Mouse (Mus musculus) stomach, postnatal 0 days (tissue): Measurements from ENCODE around the gene Atp2b1. TPM values are rescaled to one million over a fixed set of nuclear protein-coding genes. Genes with fewer than 3 reads are reported as not detected.

Source experiments
- ATAC-seq: fragments of 200-750 bp; cut with Nextera tagmentation; 2 replicates; pipeline ENCODE4 v1.8.0; 2017; ENCODE audit not compliant: low FRiP score, low TSS enrichment
- DNase-seq: peaks from one replicate; pipeline ENCODE4 v3.0.0-alpha.2; 2016; ENCODE audit warnings: low spot score
- H3K27ac ChIP-seq: fragments of 300-500 bp; sonication (generic); replicated peaks from 2 replicates; pipeline ENCODE4 v1.5.1; 2014; ENCODE audit warnings: mild to moderate bottlenecking, control low read depth
- H3K27me3 ChIP-seq: fragments of 300-500 bp; sonication (generic); 2 replicates; pipeline ENCODE4 v1.6.1; 2014; ENCODE audit warnings: low read length; ENCODE audit not compliant: control insufficient read depth, insufficient read depth
- H3K36me3 ChIP-seq: fragments of 300-500 bp; sonication (generic); 2 replicates; pipeline ENCODE4 v1.6.1; 2014; ENCODE audit warnings: low read length, mixed read lengths; ENCODE audit not compliant: control insufficient read depth, insufficient read depth
- H3K4me1 ChIP-seq: fragments of 300-500 bp; sonication (generic); replicated peaks from 2 replicates; pipeline ENCODE4 v1.6.1; 2014; ENCODE audit warnings: antibody characterized with exemption; ENCODE audit not compliant: control insufficient read depth, insufficient read depth
- H3K4me2 ChIP-seq: fragments of 300-500 bp; sonication (generic); replicated peaks from 2 replicates; pipeline ENCODE4 v1.6.1; 2014; ENCODE audit warnings: low read depth, mild to moderate bottlenecking, control low read depth, moderate library complexity
- H3K4me3 ChIP-seq: fragments of 300-500 bp; sonication (generic); 2 replicates; pipeline ENCODE4 v1.5.1; 2014; ENCODE audit warnings: low read depth, low read length, control low read depth
- H3K9ac ChIP-seq: fragments of 300-500 bp; sonication (generic); 2 replicates; pipeline ENCODE4 v1.6.1; 2014; ENCODE audit warnings: mild to moderate bottlenecking, low read length, control low read depth, mixed read lengths
- H3K9me3 ChIP-seq: fragments of 300-500 bp; sonication (generic); 2 replicates; pipeline ENCODE4 v1.6.1; 2016; ENCODE audit warnings: low read length; ENCODE audit not compliant: control insufficient read depth
- CTCF ChIP-seq: IDR thresholded peaks from 2 replicates; pipeline ENCODE4 v1.5.1; 2016; ENCODE audit warnings: antibody characterized with exemption, low read depth, mild to moderate bottlenecking, moderate library complexity
- EP300 ChIP-seq: optimal IDR thresholded peaks from 2 replicates; pipeline ENCODE3; 2016; ENCODE audit warnings: antibody characterized with exemption
- WGBS: fragments of 180-500 bp; shearing (Covaris S2); extraction: QIAGEN DNeasy Blood & Tissue Kit; methylation state at CpG from one replicate; pipeline ENCODE4 v1.1.7; 2014; 5-methylcytosine and 5-hydroxymethylcytosine counted together
- polyA plus RNA-seq: library from polyadenylated mRNA; unstranded; fragments of >200 nt; fragmentation: Nextera tagmentation; extraction: Ambion mirVana; gene quantifications from 2 replicates; pipeline ENCODE4 v1.2.1, GENCODE M21; 2015

The Atp2b1 gene
- polyA plus RNA-seq, 1 experiment from 2014 or later: 99.6 TPM

DNA sequence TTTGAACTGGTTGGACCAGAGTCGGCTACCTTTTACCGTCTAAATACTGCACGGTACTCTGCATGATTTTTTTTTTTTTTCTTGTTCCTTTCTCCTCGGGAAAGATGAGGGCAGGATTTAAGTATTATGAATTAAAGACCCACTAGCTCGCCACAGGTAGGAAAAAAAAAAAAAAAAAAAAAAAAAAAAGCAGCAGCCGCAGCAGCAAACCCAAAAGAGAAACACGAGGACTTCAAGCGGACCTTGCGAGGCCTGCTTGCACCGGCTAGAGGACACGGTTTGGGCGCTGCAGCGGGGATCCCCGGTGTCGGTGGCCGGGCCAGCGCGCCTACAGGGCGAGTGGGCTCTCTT is 621 bp upstream of the Atp2b1 start:
- TF ChIP-seq CTCF: no peak
- no peak for TF ChIP-seq EP300
- WGBS: under 1% methylated on average over 19 of the region's 19 CpGs
- H3K9me3 ChIP-seq: no peaks in the 10 kb centered on the region
- ATAC-seq (no peak), DNase-seq (no peak)
- H3K27ac ChIP-seq: peak overlapping the region; percentile 99
- H3K4me1 ChIP-seq: no peaks in the 10 kb centered on the region
- peak overlapping the region; percentile 91 for H3K9ac ChIP-seq
- H3K4me3 ChIP-seq: peak overlapping the region; percentile 91
- no peaks in the 10 kb centered on the region for H3K27me3 ChIP-seq
- no peaks in the 10 kb centered on the region for H3K36me3 ChIP-seq
- H3K4me2 ChIP-seq: peak overlapping the region; percentile 67

DNA sequence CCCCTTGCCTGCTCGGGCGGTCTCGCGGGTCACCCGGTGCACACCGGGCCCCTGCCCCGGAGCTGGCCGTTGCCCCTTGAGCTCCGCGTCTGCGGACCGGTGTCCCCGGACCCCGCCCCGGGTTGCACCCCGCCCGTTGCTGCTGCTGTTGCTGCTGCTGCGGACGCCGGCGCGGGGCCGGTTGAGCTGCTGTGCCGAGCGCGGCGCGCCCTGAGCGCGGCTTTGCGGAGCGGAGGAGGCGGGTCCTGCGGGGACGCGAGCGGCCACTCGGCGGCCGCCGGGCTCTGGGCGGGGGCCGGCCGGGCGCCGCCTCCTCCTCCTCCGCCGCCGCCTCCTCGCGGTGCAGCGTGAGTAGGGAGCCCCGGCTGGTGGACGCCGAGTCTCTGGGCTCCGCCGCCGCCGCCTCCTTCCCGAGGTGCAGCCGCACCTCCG is 620 bp downstream of the Atp2b1 start:
- WGBS: 2% methylated on average over 20 of the region's 62 CpGs
- TF ChIP-seq EP300 (no peak), CTCF (peak; percentile 46)
- peak overlapping the region; percentile 82 for H3K4me2 ChIP-seq
- ATAC-seq (peak; percentile 88), DNase-seq (peak; percentile 91)
- H3K4me1 ChIP-seq: no peaks in the 10 kb centered on the region
- no peaks in the 10 kb centered on the region for H3K27me3 ChIP-seq
- H3K27ac ChIP-seq: peak overlapping the region; percentile 99
- H3K4me3 ChIP-seq: peak overlapping the region; percentile 91
- no peaks in the 10 kb centered on the region for H3K9me3 ChIP-seq
- peak overlapping the region; percentile 93 for H3K9ac ChIP-seq
- no peaks in the 10 kb centered on the region for H3K36me3 ChIP-seq

DNA sequence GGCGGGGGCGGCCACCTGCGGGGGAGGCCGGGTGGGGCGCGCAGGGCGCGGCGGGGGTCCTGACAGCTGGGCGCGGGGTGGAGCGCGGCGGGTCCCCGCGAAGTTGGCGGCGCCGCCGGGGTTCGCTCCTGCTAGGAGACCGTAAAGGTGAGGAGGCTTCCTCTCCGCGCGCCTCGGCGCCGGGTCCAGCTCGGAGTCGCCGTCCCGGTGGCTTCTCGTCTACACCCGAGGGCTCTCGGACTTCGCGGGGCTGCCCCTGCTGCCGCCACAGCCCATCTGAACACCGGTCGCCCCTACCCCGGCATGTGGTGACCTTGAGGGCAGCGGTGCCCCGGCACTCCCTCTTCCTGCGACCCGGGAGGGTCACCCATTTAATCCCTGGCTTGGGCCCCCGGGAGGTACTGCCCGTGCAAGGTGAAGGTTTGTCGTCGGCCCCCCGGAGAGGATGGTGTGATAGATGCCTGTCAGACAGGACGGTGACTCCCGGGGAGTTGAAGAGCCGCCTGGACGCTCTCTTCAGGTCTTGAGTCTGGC is 1.3 kb downstream of the Atp2b1 start:
- DNase-seq: no peak
- under 1% methylated on average over 31 of the region's 54 CpGs for WGBS
- no peak for ATAC-seq
- Histone ChIP-seq H3K4me2 (peak overlapping the region; percentile 82), H3K27me3 (no peaks in the 10 kb centered on the region), H3K4me1 (no peaks in the 10 kb centered on the region), H3K9ac (peak overlapping the region; percentile 93), H3K36me3 (no peaks in the 10 kb centered on the region), H3K9me3 (no peaks in the 10 kb centered on the region), H3K27ac (peak overlapping the region; percentile 99), H3K4me3 (peak overlapping the region; percentile 91)
- TF ChIP-seq EP300: no peak
- TF ChIP-seq CTCF: no peak

DNA sequence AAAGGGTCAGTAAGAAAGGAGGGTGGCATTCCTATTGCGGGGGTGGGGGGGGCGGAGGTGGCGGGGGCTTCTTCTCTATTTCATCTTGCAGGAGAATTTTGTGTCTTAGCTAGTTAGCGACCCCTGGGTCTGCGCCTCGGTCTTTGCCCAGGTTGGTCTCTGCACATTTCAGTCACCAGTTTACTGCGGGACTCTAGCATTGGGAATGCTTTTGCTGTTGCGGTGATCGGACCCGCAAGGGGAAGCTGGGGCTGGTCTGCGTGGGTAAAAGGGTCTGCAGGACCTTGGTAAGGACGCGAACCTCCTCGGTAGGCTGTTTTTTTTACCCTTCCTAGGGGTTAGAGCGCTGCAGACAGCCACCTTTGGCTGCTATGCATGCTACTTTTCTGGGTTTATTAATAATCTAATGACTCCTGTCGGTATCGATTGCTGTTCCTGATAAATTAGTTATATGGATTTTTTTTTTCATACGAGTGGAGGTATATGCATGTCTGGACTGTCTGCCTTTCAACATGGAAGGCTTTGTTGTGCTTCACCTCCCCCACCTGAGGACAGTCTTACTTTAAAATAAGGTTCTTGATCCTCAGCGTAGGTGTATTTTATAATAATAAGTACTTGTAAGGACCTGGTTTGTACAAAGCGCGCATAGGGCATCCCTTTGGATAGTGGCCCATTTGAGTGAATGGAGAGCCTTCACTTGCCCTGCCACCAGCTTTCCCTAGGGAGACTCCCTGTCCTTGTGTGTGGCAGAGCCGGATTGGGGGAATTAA is 2.0 kb downstream of the Atp2b1 start:
- no peak for TF ChIP-seq EP300
- TF ChIP-seq CTCF: no peak
- Histone ChIP-seq H3K9ac (peak overlapping the region; percentile 93), H3K27me3 (no peaks in the 10 kb centered on the region), H3K9me3 (no peaks in the 10 kb centered on the region), H3K4me2 (peak overlapping the region; percentile 82), H3K27ac (peak overlapping the region; percentile 99; the same call in 1 of the 2 replicates), H3K36me3 (no peaks in the 10 kb centered on the region), H3K4me1 (no peaks in the 10 kb centered on the region), H3K4me3 (peak overlapping the region; percentile 91)
- no peak for DNase-seq
- 7% methylated on average over 22 of the region's 22 CpGs for WGBS
- no peak for ATAC-seq

DNA sequence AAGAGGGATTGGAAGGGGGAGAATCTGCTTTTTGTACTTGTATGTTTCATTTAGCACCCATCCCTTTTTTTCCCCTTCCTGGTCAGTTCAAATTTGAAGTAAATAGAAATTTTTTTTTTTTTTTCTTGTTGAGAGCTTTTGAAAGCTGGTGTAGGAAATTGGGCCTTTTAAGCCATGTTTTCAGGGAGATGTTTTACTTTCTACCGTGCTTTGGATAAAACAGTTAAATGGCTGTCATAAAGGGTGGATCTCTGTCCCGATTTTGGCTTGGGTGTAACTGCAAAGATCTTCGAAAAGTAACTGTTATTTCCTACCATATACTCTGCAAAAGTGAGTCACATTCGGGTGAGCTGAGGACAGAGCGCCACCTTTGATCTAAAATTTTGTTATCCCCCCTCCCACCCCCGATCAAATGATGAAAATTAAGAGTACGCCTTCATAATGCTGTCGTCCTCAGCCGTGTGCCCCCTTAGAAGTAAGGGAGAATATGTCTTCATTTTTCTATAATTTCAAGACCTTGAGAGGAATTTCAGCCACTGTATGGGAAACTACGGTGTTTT is 2.7 kb downstream of the Atp2b1 start:
- peak overlapping the region; percentile 91; the same call in 1 of the 2 replicates for H3K4me3 ChIP-seq
- H3K27ac ChIP-seq: no peak overlapping the region
- no peaks in the 10 kb centered on the region for H3K27me3 ChIP-seq
- H3K9ac ChIP-seq: no peak overlapping the region
- H3K4me2 ChIP-seq: peak overlapping the region; percentile 82
- H3K4me1 ChIP-seq: no peaks in the 10 kb centered on the region
- no peak for ATAC-seq
- no peak for DNase-seq
- H3K9me3 ChIP-seq: no peaks in the 10 kb centered on the region
- 64% methylated on average over 10 of the region's 10 CpGs for whole genome bisulfite sequencing
- no peak for TF ChIP-seq CTCF
- no peak for TF ChIP-seq EP300
- no peaks in the 10 kb centered on the region for H3K36me3 ChIP-seq

DNA sequence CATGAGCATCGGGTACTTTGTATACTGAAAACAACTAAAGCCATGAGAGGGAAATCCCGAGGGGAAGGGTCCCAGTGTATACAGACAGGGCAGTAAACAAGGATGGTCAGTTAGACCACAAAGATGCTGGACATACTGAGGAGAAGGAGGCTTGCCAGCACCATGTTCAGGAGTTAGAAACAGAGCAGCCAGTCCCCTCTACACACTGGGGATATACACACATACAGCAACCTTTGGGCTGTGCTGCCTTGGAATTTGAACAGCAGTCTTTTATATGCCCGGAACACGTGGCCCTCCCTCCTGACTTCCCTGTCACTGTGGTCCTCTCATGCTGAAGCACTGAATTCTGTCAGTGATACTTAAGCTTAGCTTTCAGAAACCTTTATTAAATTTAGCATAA is 10.9 kb downstream of the Atp2b1 start:
- TF ChIP-seq EP300: no peak
- no peak for TF ChIP-seq CTCF
- DNase-seq (no peak), ATAC-seq (no peak)
- 65% methylated on average over 4 of the region's 4 CpGs for WGBS
- H3K27me3 ChIP-seq: no peaks in the 10 kb centered on the region
- no peaks in the 10 kb centered on the region for H3K4me1 ChIP-seq
- H3K9ac ChIP-seq: no peak overlapping the region
- no peak overlapping the region for H3K4me3 ChIP-seq
- no peak overlapping the region for H3K27ac ChIP-seq
- no peaks in the 10 kb centered on the region for H3K36me3 ChIP-seq
- H3K4me2 ChIP-seq: no peak overlapping the region
- no peaks in the 10 kb centered on the region for H3K9me3 ChIP-seq
